Mouse (Mus musculus): ENCODE results near the gene Glrx2. TPM values are rescaled to one million over a fixed set of nuclear protein-coding genes. Genes with fewer than 3 reads are reported as not detected.

The Glrx2 gene
- polyA plus RNA-seq, 1 experiment from 2014 or later = 123 TPM

DNA sequence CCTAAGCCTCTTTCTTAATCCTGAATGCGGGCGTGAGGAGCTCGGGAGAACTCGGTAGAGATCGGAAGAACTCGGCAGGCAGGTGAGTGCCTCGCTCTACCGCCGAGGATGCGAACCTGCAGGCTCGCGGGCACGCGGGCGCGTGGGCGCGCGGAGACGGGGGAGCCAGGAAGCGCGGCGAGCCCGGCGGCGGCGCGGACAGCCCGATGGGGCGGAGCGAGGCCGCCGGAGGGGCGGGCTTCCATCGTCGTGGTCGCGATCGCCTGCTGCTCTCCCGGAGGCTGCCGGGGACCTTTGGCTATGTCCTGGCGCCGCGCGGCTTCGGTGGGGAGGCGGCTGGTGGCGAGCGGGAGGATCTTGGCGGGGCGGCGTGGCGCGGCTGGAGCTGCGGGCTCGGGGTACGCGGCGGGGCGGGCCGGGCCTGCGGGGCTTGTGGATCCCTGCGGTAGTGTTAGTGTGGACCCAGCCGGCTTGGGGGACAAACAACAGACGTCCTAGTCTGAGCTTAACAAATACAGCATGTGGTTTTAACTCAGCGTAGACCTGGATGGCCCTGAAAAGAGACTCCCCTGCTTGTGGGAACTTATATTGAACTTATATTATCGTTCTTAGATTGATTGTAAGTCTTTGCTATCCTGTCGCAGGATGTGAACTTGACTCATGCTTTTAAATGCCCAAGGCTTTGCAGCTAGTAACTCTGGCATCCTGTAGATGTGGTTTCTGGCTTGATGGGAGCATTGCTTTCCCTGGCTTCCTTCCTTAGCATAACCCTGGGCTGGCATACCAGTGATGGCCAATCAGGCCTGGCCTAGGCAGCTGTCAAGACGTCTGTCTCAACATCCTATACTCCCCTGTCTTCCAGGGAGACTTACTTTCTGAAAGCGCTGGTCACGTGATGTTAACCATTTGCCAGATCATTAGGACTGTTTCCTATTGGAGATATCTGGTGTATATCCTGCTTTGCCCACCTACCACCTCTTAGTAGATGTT, 23.5 kb downstream of the Glrx2 start:
- H3K9me3 ChIP-seq (ENCODE audit: control insufficient read depth, low read length) = no peaks in the 10 kb centered on the region
- WGBS = under 1% methylated on average over 52 of the region's 71 CpGs
- peak overlapping the region; percentile 97 for H3K9ac ChIP-seq (ENCODE audit: low read depth, low read length)
- peak; percentile 94 for ATAC-seq
- H3K27me3 ChIP-seq (replicated peaks; ENCODE audit: control insufficient read depth, insufficient read depth, low read length) = no peaks in the 10 kb centered on the region
- peaks cover 3% of the 10 kb centered on the region for H3K4me1 ChIP-seq (ENCODE audit: control insufficient read depth, insufficient read depth, low read depth, low read length)
- peak overlapping the region; percentile 95 for H3K27ac ChIP-seq (ENCODE audit: low read depth, low read length)
- H3K4me2 ChIP-seq (ENCODE audit: low read length) = peak overlapping the region; percentile 87
- H3K36me3 ChIP-seq (ENCODE audit: control insufficient read depth, insufficient read depth, low read length) = no peaks in the 10 kb centered on the region; the same call in 1 of the 2 replicates
- H3K4me3 ChIP-seq (ENCODE audit: low read length) = peak overlapping the region; percentile 90

DNA sequence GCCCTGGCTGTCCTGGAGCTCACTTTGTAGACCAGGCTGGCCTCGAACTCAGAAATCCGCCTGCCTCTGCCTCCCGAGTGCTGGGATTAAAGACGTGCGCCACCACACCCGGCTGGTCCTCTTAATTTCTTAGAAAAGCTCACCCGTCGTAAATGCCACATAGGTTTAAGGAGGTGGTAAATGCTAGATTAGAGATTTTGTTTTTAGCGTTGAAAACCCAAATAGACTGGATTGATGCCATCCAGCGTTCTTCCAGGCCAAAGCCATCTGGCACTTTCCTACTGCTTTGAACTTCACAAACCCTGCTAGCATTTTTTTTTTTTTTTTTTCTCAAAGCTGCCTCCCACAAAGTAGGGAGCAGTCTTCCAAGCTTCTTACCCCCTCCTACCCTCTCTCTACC, 24.4 kb downstream of the Glrx2 start:
- no peak overlapping the region for H3K4me3 ChIP-seq (ENCODE audit: low read length)
- H3K4me1 ChIP-seq (ENCODE audit: control insufficient read depth, insufficient read depth, low read depth, low read length) = peaks cover 3% of the 10 kb centered on the region
- H3K9me3 ChIP-seq (ENCODE audit: control insufficient read depth, low read length) = no peaks in the 10 kb centered on the region
- H3K9ac ChIP-seq (ENCODE audit: low read depth, low read length) = no peak overlapping the region
- H3K36me3 ChIP-seq (ENCODE audit: control insufficient read depth, insufficient read depth, low read length) = peaks cover 4% of the 10 kb centered on the region
- ATAC-seq = no peak
- WGBS = 86% methylated on average over 9 of the region's 10 CpGs
- no peak overlapping the region for H3K27ac ChIP-seq (ENCODE audit: low read depth, low read length)
- H3K27me3 ChIP-seq (replicated peaks; ENCODE audit: control insufficient read depth, insufficient read depth, low read length) = no peaks in the 10 kb centered on the region
- H3K4me2 ChIP-seq (ENCODE audit: low read length) = peak overlapping the region; percentile 87

DNA sequence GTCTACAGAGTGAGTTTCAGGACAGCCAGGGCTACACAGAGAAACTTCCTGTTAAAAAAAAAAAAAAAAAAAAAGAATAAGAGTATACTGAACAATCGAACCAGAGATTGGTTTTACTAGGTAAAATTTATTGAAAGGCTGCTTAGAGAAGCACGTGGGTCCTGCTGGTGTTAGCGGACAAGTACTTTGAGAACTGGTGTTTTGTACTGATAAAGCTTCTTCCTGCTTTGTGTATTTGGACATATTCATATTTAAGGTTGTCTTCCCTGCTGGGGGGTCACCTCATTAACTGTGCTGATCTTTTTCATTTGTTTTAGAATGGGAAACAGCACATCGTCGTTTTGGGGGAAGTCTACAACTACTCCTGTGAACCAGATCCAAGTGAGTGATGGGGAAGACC, 25.2 kb downstream of the Glrx2 start:
- ATAC-seq = no peak
- 86% methylated on average over 5 of the region's 5 CpGs for WGBS

DNA sequence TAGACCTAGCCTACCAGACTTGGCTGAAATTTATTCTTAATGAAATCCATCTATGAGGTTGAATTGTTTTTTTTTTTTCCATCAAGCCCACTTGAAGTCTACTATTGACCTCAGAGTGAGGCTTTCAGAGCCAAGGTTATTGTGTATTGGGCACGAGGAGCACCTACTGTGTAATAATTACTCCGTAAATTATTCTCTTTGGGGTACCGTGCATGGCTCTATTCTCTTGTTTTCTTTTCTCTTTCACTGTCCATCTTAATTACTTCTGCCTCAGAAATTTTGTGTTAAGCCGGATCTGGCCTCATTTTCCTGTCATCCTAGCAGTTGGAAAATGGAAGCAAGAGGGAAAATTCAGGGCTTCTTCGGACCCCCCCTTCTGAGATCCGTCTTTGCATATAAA, 26.0 kb downstream of the Glrx2 start:
- peaks cover 4% of the 10 kb centered on the region for H3K36me3 ChIP-seq (ENCODE audit: control insufficient read depth, insufficient read depth, low read length)

More for the DNA sequence above, 25.2 kb downstream of the Glrx2 start:
- H3K4me3 ChIP-seq (ENCODE audit: low read length) = no peak overlapping the region
- no peak overlapping the region for H3K9ac ChIP-seq (ENCODE audit: low read depth, low read length)
- H3K4me1 ChIP-seq (ENCODE audit: control insufficient read depth, insufficient read depth, low read depth, low read length) = peaks cover 3% of the 10 kb centered on the region
- no peak overlapping the region for H3K27ac ChIP-seq (ENCODE audit: low read depth, low read length)
- H3K4me2 ChIP-seq (ENCODE audit: low read length) = no peak overlapping the region
- no peaks in the 10 kb centered on the region for H3K9me3 ChIP-seq (ENCODE audit: control insufficient read depth, low read length)
- H3K36me3 ChIP-seq (ENCODE audit: control insufficient read depth, insufficient read depth, low read length) = peaks cover 4% of the 10 kb centered on the region
- H3K27me3 ChIP-seq (replicated peaks; ENCODE audit: control insufficient read depth, insufficient read depth, low read length) = no peaks in the 10 kb centered on the region

DNA sequence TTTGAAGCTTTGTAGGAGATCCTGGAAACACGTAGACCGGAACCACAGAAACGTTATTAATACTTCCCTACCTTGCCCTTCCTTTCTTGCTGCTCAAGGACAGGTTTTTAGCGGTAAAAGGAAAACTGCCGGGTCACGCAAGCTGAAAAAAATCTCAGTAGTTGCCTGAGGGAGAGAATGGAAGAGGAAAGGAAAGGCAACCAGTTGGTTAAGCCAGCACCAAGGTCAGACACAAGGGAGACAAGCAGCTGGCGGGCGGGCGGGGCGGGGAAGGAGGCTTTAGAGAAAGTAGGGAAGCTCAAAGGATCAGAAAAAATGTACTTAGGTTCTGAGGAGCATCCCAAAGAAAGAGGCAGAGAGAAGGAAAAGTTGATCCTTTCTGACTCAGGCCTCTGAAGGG, 29.7 kb downstream of the Glrx2 start:
- Histone ChIP-seq H3K4me2 (ENCODE audit: low read length) (no peak overlapping the region), H3K9me3 (ENCODE audit: control insufficient read depth, low read length) (no peaks in the 10 kb centered on the region), H3K4me3 (ENCODE audit: low read length) (no peak overlapping the region), H3K4me1 (ENCODE audit: control insufficient read depth, insufficient read depth, low read depth, low read length) (peaks cover 1% of the 10 kb centered on the region; the same call in 1 of the 2 replicates), H3K36me3 (ENCODE audit: control insufficient read depth, insufficient read depth, low read length) (peaks cover 11% of the 10 kb centered on the region), H3K27me3 (replicated peaks; ENCODE audit: control insufficient read depth, insufficient read depth, low read length) (no peaks in the 10 kb centered on the region), H3K9ac (ENCODE audit: low read depth, low read length) (no peak overlapping the region), H3K27ac (ENCODE audit: low read depth, low read length) (no peak overlapping the region)
- WGBS = 89% methylated on average over 10 of the region's 10 CpGs
- ATAC-seq = no peak

More for the DNA sequence above, 26.0 kb downstream of the Glrx2 start:
- Histone ChIP-seq H3K27me3 (replicated peaks; ENCODE audit: control insufficient read depth, insufficient read depth, low read length) (no peaks in the 10 kb centered on the region), H3K9me3 (ENCODE audit: control insufficient read depth, low read length) (no peaks in the 10 kb centered on the region), H3K9ac (ENCODE audit: low read depth, low read length) (no peak overlapping the region), H3K4me3 (ENCODE audit: low read length) (no peak overlapping the region), H3K4me1 (ENCODE audit: control insufficient read depth, insufficient read depth, low read depth, low read length) (peaks cover 3% of the 10 kb centered on the region), H3K27ac (ENCODE audit: low read depth, low read length) (no peak overlapping the region), H3K4me2 (ENCODE audit: low read length) (no peak overlapping the region)
- 42% methylated on average over 6 of the region's 6 CpGs for WGBS
- no peak for ATAC-seq

DNA sequence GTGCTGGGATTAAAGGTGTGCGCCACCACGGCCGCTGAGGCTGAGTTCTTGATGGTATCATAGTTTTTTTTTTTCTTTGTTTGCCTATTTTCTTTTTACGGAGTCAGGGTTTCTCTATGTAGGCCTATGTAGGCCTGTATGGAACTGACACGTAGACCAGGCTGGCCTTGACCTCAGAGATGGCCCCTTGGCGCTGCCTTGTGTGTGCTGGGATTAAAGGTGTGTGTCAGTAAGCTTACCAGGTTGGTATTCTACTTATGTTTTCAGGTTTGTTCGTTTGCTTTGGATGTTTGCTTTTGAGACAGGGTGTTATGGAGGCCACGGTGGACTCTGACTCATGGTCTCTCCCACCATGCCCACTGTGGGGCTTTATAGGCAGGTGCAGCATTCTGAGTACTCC, 46.0 kb downstream of the Glrx2 start:
- no peak for ATAC-seq
- Histone ChIP-seq H3K27ac (ENCODE audit: low read depth, low read length) (no peak overlapping the region), H3K4me2 (ENCODE audit: low read length) (no peak overlapping the region), H3K9me3 (ENCODE audit: control insufficient read depth, low read length) (no peaks in the 10 kb centered on the region), H3K4me3 (ENCODE audit: low read length) (no peak overlapping the region), H3K27me3 (replicated peaks; ENCODE audit: control insufficient read depth, insufficient read depth, low read length) (no peaks in the 10 kb centered on the region), H3K36me3 (ENCODE audit: control insufficient read depth, insufficient read depth, low read length) (peaks cover 52% of the 10 kb centered on the region), H3K4me1 (ENCODE audit: control insufficient read depth, insufficient read depth, low read depth, low read length) (no peaks in the 10 kb centered on the region), H3K9ac (ENCODE audit: low read depth, low read length) (no peak overlapping the region)
- WGBS = 98% methylated on average over 8 of the region's 8 CpGs

DNA sequence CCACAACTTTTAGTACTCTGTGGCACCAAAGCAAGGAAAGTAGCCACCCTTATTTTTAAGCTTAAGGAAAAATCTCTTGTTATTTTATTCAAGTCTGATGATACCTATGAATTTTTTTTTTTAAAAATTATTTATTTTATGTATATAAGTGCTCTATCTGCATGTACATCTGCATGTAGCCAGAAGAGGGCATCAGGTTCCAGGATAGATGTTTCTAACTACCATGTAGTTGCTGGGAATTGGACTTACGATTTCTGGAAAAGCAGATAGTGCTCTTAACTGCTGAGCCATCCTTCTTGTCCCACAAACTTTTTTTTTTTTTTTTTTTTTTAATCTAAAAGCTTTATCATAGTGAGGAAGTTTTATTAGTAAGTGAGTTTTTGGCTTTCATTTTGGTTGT, 48.3 kb downstream of the Glrx2 start:
- Histone ChIP-seq H3K4me1 (ENCODE audit: control insufficient read depth, insufficient read depth, low read depth, low read length) (no peaks in the 10 kb centered on the region), H3K27ac (ENCODE audit: low read depth, low read length) (no peak overlapping the region), H3K9ac (ENCODE audit: low read depth, low read length) (no peak overlapping the region), H3K36me3 (ENCODE audit: control insufficient read depth, insufficient read depth, low read length) (peaks cover 40% of the 10 kb centered on the region), H3K9me3 (ENCODE audit: control insufficient read depth, low read length) (no peaks in the 10 kb centered on the region), H3K4me2 (ENCODE audit: low read length) (no peak overlapping the region), H3K27me3 (replicated peaks; ENCODE audit: control insufficient read depth, insufficient read depth, low read length) (no peaks in the 10 kb centered on the region), H3K4me3 (ENCODE audit: low read length) (no peak overlapping the region)
- WGBS = 63% methylated on average over 1 of the region's 1 CpGs
- no peak for ATAC-seq

DNA sequence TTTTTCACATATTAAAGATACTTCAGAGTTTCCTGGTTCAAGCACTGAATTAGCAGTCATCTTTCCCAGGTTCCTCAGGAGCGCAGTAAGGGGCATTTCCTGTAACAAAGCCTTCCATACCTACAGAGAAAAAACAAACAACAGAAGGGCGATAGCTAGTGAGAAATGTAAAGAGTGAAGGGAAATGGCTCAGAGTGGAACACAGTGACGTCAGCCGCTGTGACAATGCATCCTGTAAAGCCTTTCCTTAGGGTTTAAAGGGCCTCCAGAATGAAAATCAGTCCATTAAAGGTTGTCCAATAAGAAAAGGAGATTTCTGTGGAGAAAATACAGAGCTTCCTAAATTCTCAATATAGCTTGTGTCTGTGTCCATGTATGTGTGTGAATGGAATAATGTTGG, 49.7 kb downstream of the Glrx2 start:
- Histone ChIP-seq H3K9ac (ENCODE audit: low read depth, low read length) (no peak overlapping the region), H3K27me3 (replicated peaks; ENCODE audit: control insufficient read depth, insufficient read depth, low read length) (no peaks in the 10 kb centered on the region), H3K36me3 (ENCODE audit: control insufficient read depth, insufficient read depth, low read length) (peaks cover 33% of the 10 kb centered on the region), H3K9me3 (ENCODE audit: control insufficient read depth, low read length) (no peaks in the 10 kb centered on the region), H3K4me2 (ENCODE audit: low read length) (no peak overlapping the region), H3K4me1 (ENCODE audit: control insufficient read depth, insufficient read depth, low read depth, low read length) (no peaks in the 10 kb centered on the region; the same call in 1 of the 2 replicates), H3K27ac (ENCODE audit: low read depth, low read length) (no peak overlapping the region), H3K4me3 (ENCODE audit: low read length) (no peak overlapping the region)
- no peak for ATAC-seq
- 87% methylated on average over 4 of the region's 4 CpGs for WGBS

DNA sequence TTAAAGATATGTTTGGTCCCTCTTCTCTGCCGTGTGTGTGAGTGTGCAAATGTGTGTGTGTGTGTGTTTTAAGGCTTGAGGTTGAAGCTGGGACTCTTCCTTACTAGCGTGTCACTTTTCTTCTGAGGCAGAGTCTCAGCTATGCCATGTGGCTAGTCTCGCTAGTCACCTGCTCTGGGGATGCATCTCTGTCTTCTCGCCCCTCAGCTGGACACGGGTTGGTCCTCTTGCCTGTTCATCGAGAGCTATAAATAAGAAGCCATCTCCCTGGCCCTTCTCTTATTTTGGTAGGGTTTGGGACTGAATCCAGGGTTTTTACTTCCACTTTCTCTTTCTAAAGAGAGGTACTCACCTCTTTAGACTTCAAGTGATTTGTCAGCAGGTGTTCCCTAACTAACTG, 50.1 kb downstream of the Glrx2 start:
- no peaks in the 10 kb centered on the region for H3K27me3 ChIP-seq (replicated peaks; ENCODE audit: control insufficient read depth, insufficient read depth, low read length)
- peaks cover 29% of the 10 kb centered on the region for H3K36me3 ChIP-seq (ENCODE audit: control insufficient read depth, insufficient read depth, low read length)
- no peak overlapping the region for H3K9ac ChIP-seq (ENCODE audit: low read depth, low read length)
- no peak overlapping the region for H3K27ac ChIP-seq (ENCODE audit: low read depth, low read length)
- no peaks in the 10 kb centered on the region; the same call in 1 of the 2 replicates for H3K4me1 ChIP-seq (ENCODE audit: control insufficient read depth, insufficient read depth, low read depth, low read length)
- H3K4me3 ChIP-seq (ENCODE audit: low read length) = no peak overlapping the region
- ATAC-seq = no peak
- no peak overlapping the region for H3K4me2 ChIP-seq (ENCODE audit: low read length)
- H3K9me3 ChIP-seq (ENCODE audit: control insufficient read depth, low read length) = no peaks in the 10 kb centered on the region
- 97% methylated on average over 6 of the region's 6 CpGs for WGBS

Measured in hindbrain, embryonic 16.5 days (tissue).